Mouse (Mus musculus) kidney, postnatal 10 days (tissue): ENCODE results near the gene Blnk.

ENCODE experiments used
- DNase-seq: peaks from one replicate; pipeline ENCODE4 v3.0.0; 2021; ENCODE audit warnings: mixed read lengths

Gene Blnk

DNA sequence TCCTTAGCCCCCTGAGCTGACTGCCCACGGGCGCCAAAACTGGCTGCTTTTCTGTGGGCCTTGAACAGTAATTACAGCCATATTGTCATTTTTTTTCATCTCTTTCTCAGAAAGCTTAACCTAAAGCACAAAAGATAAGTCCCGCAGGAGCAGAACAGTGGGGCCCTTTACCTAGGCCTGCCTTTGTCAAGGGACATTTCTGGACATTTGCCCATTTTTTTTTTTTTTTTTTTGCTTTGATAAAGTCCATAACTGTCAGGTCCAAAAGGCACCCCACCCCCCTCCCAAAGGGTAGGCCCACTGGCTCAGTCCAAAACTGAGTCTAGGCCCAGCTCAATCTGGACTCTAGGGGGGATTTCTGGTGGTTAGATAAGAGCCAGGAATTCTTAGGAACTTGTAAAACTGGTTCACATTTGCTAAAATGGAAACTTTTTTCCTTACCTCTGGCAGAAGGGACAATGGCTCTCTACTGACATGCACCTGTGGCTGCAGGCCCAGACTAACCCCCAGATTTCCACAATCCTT is 29.9 kb downstream of the Blnk start:
- DNase-seq: no peak

DNA sequence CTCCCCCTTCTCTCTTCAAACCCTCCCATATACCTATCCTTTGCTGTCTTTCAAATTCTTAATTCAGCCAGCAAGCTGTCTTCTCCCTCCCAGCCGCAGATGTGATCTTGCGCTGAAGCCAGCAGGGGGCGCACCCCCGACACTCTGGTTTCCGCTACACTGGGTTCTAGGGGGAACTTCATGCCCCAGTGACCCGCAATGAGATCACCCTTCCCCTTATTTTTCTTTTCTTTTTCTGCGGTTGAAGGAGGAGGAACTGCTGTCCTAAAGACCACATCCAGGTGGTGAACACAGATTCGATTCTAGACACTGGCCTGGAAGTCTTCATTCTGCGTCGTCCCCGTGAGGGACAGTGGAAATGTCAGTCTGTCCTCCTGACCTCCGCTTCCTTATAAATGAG is 31.3 kb downstream of the Blnk start:
- DNase-seq: peak; percentile 68

DNA sequence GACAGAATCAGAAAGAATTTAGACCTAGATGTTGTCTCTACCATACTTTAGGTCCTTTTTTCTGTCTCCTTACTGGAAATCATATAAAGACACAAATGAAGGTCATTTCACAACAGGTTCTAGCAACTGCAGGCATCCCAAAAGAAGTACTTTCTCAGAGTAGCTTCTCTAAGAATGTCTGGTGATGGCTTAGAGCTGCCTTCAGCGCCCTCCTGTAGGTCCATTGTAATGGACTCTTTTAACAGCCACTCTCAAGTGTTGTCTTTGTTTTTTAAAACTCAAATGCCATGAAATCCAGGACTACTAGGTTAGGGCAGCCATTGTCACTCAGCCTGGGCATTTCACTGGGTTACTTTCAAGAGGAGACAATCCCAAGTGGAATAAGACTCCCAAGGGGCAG is 35.4 kb downstream of the Blnk start:
- DNase-seq: no peak

GRCm38 (mm10) chr19:40946937-40947577 is 47.3 kb downstream of the Blnk start:
- DNase-seq: no peak

DNA sequence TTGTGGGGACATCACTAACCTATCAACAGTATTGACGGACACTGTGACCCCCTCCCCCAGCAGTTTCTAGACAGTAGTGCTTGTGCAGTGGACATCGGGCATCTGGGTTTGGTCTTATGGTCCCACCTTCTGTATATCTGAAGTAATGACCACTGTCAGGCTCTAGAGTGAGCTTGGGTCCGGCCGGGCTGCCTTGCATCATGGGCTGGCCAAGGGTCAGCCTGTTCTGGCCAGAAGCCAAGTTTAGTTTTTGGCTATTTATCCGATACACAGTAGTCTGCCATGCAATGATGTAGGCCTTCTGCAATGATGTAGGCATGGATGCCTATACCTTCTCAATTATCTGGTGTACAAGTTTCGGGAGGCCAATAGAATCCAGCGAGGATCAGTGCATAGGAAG is 50.8 kb downstream of the Blnk start:
- DNase-seq: no peak

GRCm38 (mm10) chr19:40936038-40936437 is 58.3 kb downstream of the Blnk start:
- DNase-seq: no peak

DNA sequence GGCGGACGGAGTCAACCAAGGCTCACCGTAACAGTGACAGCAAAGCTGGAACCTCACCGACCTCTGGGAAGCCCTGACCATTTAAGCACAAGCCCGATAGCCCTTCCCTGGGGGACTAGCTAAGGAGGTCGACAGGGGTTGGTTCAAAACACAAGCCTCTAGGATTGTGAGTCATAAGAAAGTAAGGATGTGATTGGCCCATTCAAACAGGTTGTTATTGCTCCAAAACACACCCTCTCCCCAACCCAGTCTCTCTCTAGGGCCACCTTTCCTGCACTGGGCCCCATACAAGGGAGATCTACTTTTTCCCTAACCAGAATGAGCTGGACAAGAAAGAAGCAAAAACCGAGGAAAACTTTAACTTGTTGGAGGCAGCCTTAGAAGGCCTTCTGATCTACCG is 59.0 kb downstream of the Blnk start:
- no peak for DNase-seq

DNA sequence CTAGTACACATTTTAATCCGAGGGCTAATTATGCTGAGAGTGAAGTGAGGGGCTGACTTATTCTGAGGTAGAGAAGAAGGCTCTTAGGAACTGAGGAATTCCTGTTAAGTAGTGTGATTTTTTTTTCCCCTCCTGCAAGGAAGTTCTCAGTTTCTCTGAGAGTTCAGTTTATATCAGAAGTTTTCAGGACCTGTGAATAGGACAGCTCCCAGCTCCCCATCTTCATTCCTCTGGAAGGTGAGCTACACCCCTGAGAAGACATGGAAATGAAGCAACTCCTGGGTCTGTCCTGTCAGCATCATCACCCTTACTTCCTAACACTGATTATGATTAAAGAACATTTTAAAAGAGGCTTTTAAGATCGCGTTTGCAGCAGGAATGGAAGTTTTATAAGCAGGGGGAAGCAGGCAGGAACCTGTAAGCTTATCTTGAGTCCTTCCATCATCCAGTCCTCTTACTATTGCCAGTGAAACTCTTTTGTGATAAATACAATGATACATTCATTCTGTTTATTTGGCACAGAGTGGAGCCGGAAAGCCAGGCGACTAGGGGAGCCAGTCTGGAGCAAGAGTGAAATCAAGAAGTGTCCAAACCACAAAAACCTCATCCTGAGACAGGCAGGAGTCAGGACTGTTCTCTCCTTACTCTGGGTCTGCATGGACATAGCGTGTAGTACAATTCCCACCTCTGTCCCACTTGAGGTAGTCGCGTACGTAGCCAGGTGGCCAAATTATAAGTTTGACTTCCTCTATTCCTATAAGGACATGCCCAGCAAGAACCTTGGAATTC is 62.6 kb downstream of the Blnk start:
- DNase-seq: no peak

- DNase-seq: no peak
These were observed 99.0 kb downstream of the Blnk start for GRCm38 (mm10) chr19:40895393-40895703.

- peak; percentile 94 for DNase-seq
These were observed 99.6 kb downstream of the Blnk start, which contains the start of gene Zfp518a for GRCm38 (mm10) chr19:40894519-40895392. TSS of gene Zfp518a (plus strand) at chr19:40894705.

DNA sequence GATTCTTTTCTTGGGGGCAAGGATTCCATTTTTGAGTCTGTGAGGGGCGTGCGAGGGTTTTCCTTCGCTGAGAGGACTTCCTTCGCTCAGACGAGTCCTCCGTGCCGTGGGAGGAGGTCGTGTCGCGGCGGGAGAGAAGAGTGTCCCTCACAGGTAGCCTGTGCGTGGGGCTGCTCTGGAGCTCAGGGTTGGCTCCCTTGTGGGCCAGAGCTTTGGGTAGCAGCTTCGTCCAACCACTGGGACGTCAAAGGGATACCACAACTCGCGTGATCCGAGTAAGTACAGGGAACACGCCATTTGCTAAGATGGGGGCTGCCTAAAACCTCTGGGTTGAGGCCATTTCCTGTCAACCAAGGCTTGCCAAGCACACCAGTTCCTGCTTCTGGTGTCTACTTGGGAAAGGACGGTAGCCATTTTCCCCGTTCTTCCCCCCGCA is 100.2 kb downstream of the Blnk start:
- DNase-seq: no peak

- DNase-seq: no peak
These were observed 105.4 kb downstream of the Blnk start for GRCm38 (mm10) chr19:40888887-40889286.

- DNase-seq: no peak
These were observed 112.6 kb downstream of the Blnk start for GRCm38 (mm10) chr19:40881700-40882099.
